Mouse (Mus musculus) left cerebral cortex, postnatal 36 days (tissue): ENCODE results near the gene Slc9a4. TPM values are rescaled to one million over a fixed set of nuclear protein-coding genes. Genes with fewer than 3 reads are reported as not detected.
"Not testable (repeated sequence)": the region's sequence is repeated elsewhere in the genome, so short reads cannot be mapped to it uniquely, and the experiment has no call there.

Experiments used
- DNase-seq, 2 experiments: peaks; one replicate each; pipeline ENCODE4 v3.0.0; 2021 to 2022; ENCODE audit warnings: low spot score in 2 of 2, mixed read lengths in 1 of 2
- intact Hi-C: fragments of 180-260 bp; cut with DNase I; formaldehyde crosslinking; loops from one replicate; pipeline ENCODE4 v1.15.1; 2025
- total RNA-seq, 2 experiments: library from RNA; stranded (reverse); gene quantifications; 2 replicates each; pipeline ENCODE4 v1.2.3; 2021

Slc9a4 gene
- total RNA-seq, 2 experiments from 2014 or later, result 0.63 to 0.76 TPM

DNA sequence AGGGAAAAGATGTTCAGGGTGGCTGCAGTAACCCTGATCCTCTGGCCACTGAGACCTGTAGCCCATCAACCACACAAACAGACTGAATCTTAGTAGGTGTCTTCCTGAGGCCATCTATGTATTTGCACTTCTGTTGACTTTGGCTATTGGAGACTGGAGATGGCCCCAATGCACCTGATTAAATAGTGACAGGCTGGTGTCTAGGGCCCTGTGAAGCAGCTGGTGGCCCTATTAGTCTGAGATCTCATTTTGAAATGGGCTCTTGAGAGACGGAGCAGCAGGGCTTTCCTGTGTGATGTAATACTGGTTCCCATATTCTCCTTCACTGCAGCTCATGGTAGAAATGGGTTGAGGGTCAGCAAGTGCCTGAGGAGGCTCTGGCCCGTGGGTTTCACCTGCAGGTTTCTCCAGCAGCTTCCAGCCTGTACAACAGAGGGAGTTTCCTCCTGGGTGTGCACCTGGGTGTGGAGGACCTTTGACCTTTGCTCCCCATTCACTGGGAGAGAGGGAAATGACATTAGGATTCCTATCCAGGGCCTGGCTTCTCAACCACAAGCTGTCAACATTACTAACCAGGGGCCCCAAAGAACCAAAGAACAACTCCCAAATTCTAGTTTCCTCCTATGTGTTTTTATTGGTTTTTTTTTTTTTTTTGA, 52.7 kb downstream of the Slc9a4 start:
- no peak for DNase-seq
- intact Hi-C loops, result no loop called here

- intact Hi-C loops, result no loop called here
- DNase-seq, result no peak
These were observed 54.7 kb downstream of the Slc9a4 start for GRCm38 (mm10) chr1:40634608-40635007.

DNA sequence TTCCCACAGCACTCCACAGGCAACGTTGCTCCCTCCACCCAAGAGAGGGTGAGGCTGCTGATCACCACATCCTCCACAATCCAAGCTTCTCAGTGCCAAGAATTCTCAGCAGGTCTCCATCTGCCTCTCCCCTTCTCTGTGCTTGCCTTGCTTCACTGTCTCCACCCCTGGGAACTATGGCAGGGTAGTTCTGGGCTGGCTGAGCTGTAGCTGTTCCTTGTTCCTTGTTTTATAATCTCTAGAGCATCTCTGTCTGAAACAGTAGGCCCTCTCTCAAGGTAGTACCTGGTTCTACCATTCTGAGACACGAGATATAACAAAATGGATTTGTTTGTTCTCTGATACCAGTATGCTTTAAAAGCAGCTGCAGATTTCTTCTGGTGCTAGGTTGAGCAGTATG, 68.4 kb downstream of the Slc9a4 start:
- no peak for DNase-seq
- intact Hi-C loops, result no loop called here

DNA sequence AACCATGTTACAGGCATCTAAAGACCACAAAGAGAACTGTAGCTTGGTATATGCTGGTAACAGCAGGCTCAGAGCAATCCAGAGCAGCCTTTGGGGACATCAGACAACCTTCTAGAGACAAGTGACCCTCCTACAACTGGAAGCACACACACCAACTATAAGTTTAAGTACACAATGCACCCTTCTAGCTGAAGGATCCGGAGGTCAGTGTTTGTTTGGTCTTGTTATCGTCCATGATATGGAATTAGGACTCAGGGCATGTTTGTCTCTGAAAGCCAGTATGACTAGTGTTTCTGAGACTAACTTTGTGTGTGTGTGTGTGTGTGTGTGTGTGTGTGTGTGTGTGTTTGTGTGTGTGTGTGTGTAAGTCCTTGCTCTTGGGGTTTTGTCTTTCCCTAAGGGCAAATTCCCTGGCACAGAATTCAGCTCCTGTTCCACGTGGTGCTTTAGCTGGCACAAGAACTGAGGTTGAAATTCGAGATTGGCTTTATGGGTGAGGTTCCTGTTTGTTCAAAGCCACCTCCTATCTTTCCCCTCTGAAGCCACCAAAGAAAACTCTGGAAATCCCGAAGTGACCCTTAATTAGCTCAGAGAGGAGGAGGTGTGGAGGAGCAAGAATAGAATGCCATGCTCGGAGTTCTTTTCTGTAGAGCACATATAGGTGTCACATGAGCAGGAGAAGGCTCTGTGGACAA, 71.1 kb downstream of the Slc9a4 start:
- intact Hi-C loops, result loop anchor here (5.0 kb wide), 1 partner anchor 39 kb away; no protein-coding TSS in a partner anchor
- DNase-seq, result no peak

- intact Hi-C loops, result no loop called here
- DNase-seq, result no peak
These were observed 77.2 kb downstream of the Slc9a4 start for GRCm38 (mm10) chr1:40657035-40657434.

DNA sequence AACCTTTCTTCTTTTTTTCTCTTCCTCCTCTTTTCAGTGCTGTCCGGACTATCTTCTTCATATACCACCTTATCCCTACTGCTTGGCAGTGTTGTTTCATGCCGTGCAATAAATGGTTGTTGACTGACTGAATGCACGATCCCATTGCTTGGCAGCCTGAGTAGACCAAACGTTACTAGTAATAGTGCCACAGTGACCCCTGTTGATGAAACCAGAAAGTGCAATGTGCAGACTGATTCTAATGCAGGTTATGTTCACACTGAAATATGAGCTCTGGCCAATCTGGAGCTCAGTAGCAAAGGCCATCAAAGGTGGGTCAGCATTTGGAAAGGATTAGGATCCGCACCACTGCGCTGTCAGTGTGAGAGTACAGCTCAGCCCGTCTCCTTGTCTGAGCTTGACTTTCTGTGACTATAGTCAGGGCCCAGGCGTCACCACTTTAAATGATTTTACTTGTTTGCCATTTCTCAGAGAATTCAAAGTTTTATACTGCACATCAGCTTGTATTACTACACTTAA, 78.2 kb downstream of the Slc9a4 start:
- DNase-seq, result peak; percentile 46 to 64
- intact Hi-C loops, result loop anchor here (1.0 to 2.0 kb wide), 2 partner anchors 78 to 277 kb away; partner anchors contain the start of gene Slc9a4

GRCm38 (mm10) chr1:40659017-40659416, 79.1 kb downstream of the Slc9a4 start:
- intact Hi-C loops, result loop anchor here (2.0 kb wide), 1 partner anchor 278 kb away; no protein-coding TSS in a partner anchor
- DNase-seq, result no peak

GRCm38 (mm10) chr1:40659496-40659895, 79.6 kb downstream of the Slc9a4 start:
- intact Hi-C loops, result loop anchor here (2.0 kb wide), 1 partner anchor 279 kb away; no protein-coding TSS in a partner anchor
- no peak for DNase-seq

- intact Hi-C loops, result no loop called here
- DNase-seq, result no peak
These were observed 81.0 kb downstream of the Slc9a4 start for GRCm38 (mm10) chr1:40660838-40661237.

DNA sequence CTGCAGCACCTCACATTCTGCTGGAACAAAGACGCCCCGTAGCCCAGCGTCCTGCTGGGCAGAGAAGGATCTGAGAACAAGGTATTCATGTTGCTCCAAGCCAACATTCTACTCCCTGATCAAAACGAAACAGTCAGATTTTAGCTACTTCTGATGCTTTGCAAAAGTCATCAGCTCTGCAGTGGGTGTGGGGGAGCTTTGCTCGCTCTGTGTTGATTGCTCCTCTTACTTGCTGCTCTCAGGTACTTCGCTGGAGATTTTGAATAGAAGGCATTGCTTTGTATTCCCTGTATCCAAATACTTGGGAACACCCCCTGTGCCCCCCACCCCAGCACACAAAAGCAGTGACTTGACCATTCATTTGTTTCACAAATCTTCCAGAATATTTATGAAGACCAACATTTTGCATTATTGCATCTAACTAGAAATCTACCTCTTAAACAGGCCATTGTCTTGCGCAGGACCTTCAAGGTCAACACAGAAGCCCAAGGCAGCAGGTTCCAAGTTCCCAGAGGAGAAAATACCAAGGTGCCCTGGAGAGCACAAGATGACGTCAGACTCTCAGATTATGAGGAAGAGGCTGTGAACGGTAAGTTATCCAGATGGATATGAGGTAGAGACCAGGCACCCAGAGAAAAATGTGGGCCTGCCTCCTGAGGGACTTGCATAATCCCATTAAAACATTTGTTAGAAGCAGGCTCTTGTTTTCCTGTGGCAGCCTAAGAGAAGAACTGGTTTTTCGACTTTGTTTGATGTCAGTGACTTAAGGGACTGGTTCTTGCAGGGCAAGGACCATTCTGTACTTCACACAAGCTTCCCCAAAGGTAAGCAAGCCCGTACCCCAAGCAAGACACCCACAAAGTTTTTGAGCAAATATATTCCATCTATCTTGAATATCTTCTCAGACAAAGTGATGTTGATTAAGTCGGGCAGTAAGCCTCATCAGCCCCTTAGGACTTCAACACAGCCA, 85.8 kb downstream of the Slc9a4 start:
- no peak for DNase-seq
- intact Hi-C loops, result no loop called here

- DNase-seq, intact Hi-C loops: not testable (repeated sequence)
These were observed 87.6 kb downstream of the Slc9a4 start for GRCm38 (mm10) chr1:40667442-40667841.

DNA sequence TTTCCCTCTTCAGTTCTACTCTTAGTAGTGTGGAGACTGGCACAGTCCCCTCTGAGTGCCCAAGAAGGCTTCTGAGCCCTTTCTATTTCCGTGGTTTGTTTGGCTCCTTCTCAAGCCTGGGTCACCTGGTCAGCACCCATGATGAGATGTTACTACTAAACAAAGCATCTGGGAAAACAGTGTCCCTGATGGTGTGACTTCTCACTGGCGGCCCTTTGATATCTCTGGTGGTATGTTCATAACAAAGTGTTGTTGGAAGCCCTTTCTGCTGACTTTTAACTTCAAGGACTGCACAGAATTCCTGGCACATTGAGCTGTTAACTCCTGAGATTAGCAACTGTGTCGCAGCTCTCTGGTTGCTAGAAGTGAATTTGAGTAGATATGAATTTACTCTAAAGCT, 90.1 kb downstream of the Slc9a4 start:
- DNase-seq, result no peak
- intact Hi-C loops, result no loop called here

DNA sequence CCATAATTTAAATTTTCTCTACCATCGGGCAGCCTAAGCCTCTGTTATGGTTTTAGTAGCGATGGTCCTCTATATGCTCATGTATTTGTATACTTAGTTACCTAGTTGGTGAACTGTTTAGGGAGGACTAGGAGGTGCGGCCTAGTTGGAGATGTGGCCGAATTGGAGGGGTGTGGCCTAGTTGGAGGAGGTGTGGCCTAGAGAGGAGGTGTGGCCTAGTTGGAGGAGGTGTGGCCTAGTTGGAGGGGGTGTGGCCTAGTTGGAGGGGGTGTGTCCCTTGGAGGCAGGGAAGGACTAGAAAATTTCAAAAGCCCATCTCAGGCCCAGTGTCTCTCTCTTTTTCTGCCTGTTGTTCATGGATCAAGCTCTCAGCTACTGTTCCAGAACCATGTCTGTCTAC, 91.6 kb downstream of the Slc9a4 start:
- intact Hi-C loops, result no loop called here
- DNase-seq, result no peak

DNA sequence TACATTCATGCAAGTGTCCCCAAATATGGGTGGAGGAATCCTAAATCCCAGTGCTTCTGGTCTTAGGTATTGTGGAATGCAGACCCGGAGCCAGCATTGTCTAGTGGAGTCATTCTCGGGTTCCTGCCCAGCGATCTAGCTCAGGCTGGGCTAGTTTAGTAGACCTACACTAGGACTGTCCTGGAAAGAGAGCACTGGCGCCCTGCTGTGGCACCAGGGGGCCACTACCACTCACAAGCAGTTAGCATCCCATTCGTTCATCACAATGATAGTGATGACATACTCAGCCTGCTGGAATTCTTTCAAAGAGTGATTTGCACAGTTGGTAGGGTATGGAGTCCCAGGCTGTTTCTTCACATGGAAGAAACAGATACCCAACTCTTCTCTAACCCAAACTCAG, 97.4 kb downstream of the Slc9a4 start:
- no peak for DNase-seq
- intact Hi-C loops, result no loop called here

Other genes with a start within 250 kb of the Slc9a4 start
- gene Il1rl1, start 150.5 kb upstream of the Slc9a4 start, total RNA-seq, result under 1 TPM; 0.35 to 0.48 TPM
- gene Il18r1, start 114.5 kb upstream of the Slc9a4 start, total RNA-seq, result under 1 TPM in 1 of 2 experiments, not detected in 1; 0.09 TPM
- not detected for gene Il18rap, start 64.7 kb upstream of the Slc9a4 start, total RNA-seq
- 1 to 10 TPM; 1.7 to 3.1 TPM for gene Slc9a2, start 100.5 kb downstream of the Slc9a4 start, total RNA-seq
- 1 to 10 TPM; 4.4 to 4.5 TPM for gene Mfsd9, start 210.6 kb downstream of the Slc9a4 start, total RNA-seq
- gene Tmem182, start 225.5 kb downstream of the Slc9a4 start, total RNA-seq, result under 1 TPM; 0.18 to 0.20 TPM